Mouse (Mus musculus) lung, embryonic 14.5 days (tissue): ENCODE measurements around the gene Fdx1l. TPM values are rescaled to one million over a fixed set of nuclear protein-coding genes. Genes with fewer than 3 reads are reported as not detected.
A peak's percentile ranks its signal among the peaks of the same experiment; 100 is the strongest.

Experiments
- ATAC-seq: fragments of 200-750 bp; cut with Nextera tagmentation; 2 replicates; pipeline ENCODE4 v1.8.0; 2017; ENCODE audit warnings: mild to moderate bottlenecking, moderate TSS enrichment, moderate library complexity; ENCODE audit not compliant: insufficient read depth
- DNase-seq: peaks from one replicate; pipeline ENCODE4 v3.0.0-alpha.2; 2015
- H3K27ac ChIP-seq: fragments of 300-500 bp; sonication (generic); 2 replicates; pipeline ENCODE4 v1.5.1; 2014; ENCODE audit warnings: low read depth, mild to moderate bottlenecking, moderate library complexity
- H3K27me3 ChIP-seq: fragments of 300-500 bp; sonication (generic); 2 replicates; pipeline ENCODE4 v1.6.1; 2014; ENCODE audit warnings: low read length, control low read depth; ENCODE audit not compliant: insufficient read depth
- H3K36me3 ChIP-seq: fragments of 300-500 bp; sonication (generic); 2 replicates; pipeline ENCODE4 v1.6.1; 2014; ENCODE audit warnings: control low read depth; ENCODE audit not compliant: insufficient read depth
- H3K4me1 ChIP-seq: fragments of 300-500 bp; sonication (generic); 2 replicates; pipeline ENCODE4 v1.6.1; 2014; ENCODE audit warnings: antibody characterized with exemption, control low read depth; ENCODE audit not compliant: insufficient read depth
- H3K4me2 ChIP-seq: fragments of 300-500 bp; sonication (generic); 2 replicates; pipeline ENCODE4 v1.6.1; 2014; ENCODE audit warnings: mild to moderate bottlenecking
- H3K4me3 ChIP-seq: fragments of 300-500 bp; sonication (generic); 2 replicates; pipeline ENCODE4 v1.5.1; 2014; ENCODE audit warnings: low read depth, low read length
- H3K9ac ChIP-seq: fragments of 300-500 bp; sonication (generic); 2 replicates; pipeline ENCODE4 v1.6.1; 2014
- H3K9me3 ChIP-seq: fragments of 300-500 bp; sonication (generic); 2 replicates; pipeline ENCODE4 v1.6.1; 2016; ENCODE audit warnings: low read depth, low read length, control low read depth
- CTCF ChIP-seq: IDR thresholded peaks from 2 replicates; pipeline ENCODE4 v1.5.1; 2016; ENCODE audit warnings: antibody characterized with exemption, low read depth
- WGBS: fragments of 180-500 bp; shearing (Covaris S2); extraction: QIAGEN DNeasy Blood & Tissue Kit; methylation state at CpG from one replicate; pipeline ENCODE4 v1.1.7; 2014; 5-methylcytosine and 5-hydroxymethylcytosine counted together
- polyA plus RNA-seq: library from polyadenylated mRNA; unstranded; fragments of >200 nt; fragmentation: Nextera tagmentation; extraction: Ambion mirVana; gene quantifications from 2 replicates; pipeline ENCODE4 v1.2.1, GENCODE M21; 2014

Fdx1l gene
- polyA plus RNA-seq, 1 experiment from 2014 or later = 66.1 TPM

DNA sequence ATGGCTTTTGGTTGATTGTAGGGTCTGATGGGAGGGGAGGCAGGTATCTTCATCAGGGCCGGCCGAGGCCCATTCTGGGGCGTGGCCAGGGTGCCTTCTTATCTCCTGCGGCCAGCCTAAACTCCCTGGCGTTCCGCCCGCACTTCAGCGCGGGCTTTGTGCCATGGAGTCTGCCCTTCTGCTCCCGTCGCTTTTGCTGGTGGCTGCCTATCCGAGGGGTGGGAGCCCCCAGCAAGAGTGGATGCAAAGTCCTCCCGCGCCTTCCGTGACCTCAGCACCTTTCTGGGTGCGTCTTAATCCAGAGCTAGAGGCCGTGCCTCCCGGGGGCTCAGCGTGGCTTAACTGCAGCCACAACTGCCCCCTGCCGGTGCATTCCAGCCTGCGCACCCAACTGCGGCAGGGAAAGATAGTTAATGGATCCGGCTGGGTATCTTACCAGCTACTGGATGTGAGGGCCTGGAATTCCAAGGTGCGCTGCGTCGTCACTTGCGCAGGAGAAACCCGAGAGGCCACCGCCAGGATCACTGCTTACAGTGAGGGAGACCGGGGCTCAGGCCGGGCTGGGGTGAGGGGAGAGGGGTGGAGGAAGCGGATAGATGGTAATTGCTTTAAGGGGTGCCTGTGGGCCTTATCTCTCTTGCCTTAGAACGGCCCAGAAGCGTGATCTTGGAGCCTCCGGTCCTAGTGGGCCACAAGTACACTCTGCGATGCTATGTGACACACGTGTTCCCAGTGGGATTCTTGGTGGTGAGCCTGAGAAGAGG is 43.9 kb downstream of the Fdx1l start, which contains the start of gene Icam4:
TSS of gene Icam4 (plus strand) at position 83 of the 764 bp plus-strand sequence.
- peak within 1 kb of the TSS; percentile 47 for H3K9ac ChIP-seq
- peak; percentile 92 for TF ChIP-seq CTCF
- peaks cover 39% of the 10 kb centered on the region for H3K27me3 ChIP-seq
- peaks cover 26% of the 10 kb centered on the region; the same call in 1 of the 2 replicates for H3K4me1 ChIP-seq
- H3K36me3 ChIP-seq = peaks cover 9% of the 10 kb centered on the region; the same call in 1 of the 2 replicates
- peak; percentile 89 for DNase-seq
- peak within 1 kb of the TSS; percentile 58; the same call in 1 of the 2 replicates for H3K27ac ChIP-seq
- ATAC-seq = peak; percentile 16; the same call in 1 of the 2 replicates
- peak within 1 kb of the TSS; percentile 95 for H3K4me2 ChIP-seq
- no peaks in the 10 kb centered on the region for H3K9me3 ChIP-seq
- H3K4me3 ChIP-seq = peak within 1 kb of the TSS; percentile 52
- 2% methylated on average over 37 of the region's 37 CpGs for WGBS

GRCm38 (mm10) chr9:21028560-21029110 is 44.8 kb downstream of the Fdx1l start:
- no peak for ATAC-seq
- H3K4me1 ChIP-seq = peaks cover 26% of the 10 kb centered on the region; the same call in 1 of the 2 replicates
- 65% methylated on average over 6 of the region's 6 CpGs for WGBS
- H3K27ac ChIP-seq = peak overlapping the region; percentile 58; the same call in 1 of the 2 replicates
- no peaks in the 10 kb centered on the region for H3K9me3 ChIP-seq
- no peak for DNase-seq
- TF ChIP-seq CTCF = no peak
- H3K9ac ChIP-seq = no peak overlapping the region; the same call in 1 of the 2 replicates
- H3K36me3 ChIP-seq = peaks cover 9% of the 10 kb centered on the region; the same call in 1 of the 2 replicates
- H3K27me3 ChIP-seq = peaks cover 31% of the 10 kb centered on the region
- no peak overlapping the region for H3K4me3 ChIP-seq
- peak overlapping the region; percentile 95 for H3K4me2 ChIP-seq

GRCm38 (mm10) chr9:21027774-21028290 is 45.6 kb downstream of the Fdx1l start:
- DNase-seq (no peak), ATAC-seq (no peak)
- peaks cover 23% of the 10 kb centered on the region for H3K27me3 ChIP-seq
- WGBS = 61% methylated on average over 8 of the region's 8 CpGs
- H3K4me3 ChIP-seq = no peak overlapping the region
- H3K36me3 ChIP-seq = peaks cover 9% of the 10 kb centered on the region; the same call in 1 of the 2 replicates
- no peak overlapping the region for H3K27ac ChIP-seq
- H3K9ac ChIP-seq = no peak overlapping the region
- no peaks in the 10 kb centered on the region for H3K9me3 ChIP-seq
- no peak for TF ChIP-seq CTCF
- H3K4me1 ChIP-seq = peaks cover 26% of the 10 kb centered on the region; the same call in 1 of the 2 replicates
- H3K4me2 ChIP-seq = no peak overlapping the region

GRCm38 (mm10) chr9:21026849-21027248 is 46.6 kb downstream of the Fdx1l start:
- Histone ChIP-seq H3K9ac (peak overlapping the region; percentile 32; the same call in 1 of the 2 replicates), H3K27me3 (peaks cover 13% of the 10 kb centered on the region), H3K36me3 (peaks cover 9% of the 10 kb centered on the region; the same call in 1 of the 2 replicates), H3K4me2 (peak overlapping the region; percentile 59), H3K4me1 (peaks cover 21% of the 10 kb centered on the region; the same call in 1 of the 2 replicates), H3K4me3 (peak overlapping the region; percentile 31), H3K27ac (no peak overlapping the region), H3K9me3 (no peaks in the 10 kb centered on the region)
- 55% methylated on average over 12 of the region's 12 CpGs for WGBS
- DNase-seq = no peak
- ATAC-seq = no peak
- no peak for TF ChIP-seq CTCF

DNA sequence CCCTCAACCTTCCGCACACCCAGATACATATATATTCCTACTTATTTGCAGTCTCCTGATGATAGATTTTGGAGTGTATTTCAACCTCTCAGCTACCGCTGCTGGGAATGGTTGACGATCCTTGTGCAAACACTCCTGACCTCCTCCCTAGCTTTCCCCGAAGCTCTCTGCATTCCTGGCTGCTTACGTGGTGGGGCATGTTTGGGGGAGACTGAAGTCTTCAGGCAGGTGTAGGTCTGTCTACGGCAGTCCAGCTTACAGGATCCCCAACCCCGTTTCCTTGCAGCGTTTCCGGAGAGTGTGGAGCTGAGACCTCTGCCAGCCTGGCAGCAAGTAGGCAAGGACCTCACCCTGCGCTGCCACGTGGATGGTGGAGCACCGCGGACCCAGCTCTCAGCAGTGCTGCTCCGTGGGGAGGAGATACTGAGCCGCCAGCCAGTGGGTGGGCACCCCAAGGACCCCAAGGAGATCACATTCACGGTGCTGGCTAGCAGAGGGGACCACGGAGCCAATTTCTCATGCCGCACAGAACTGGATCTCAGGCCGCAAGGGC is 48.1 kb downstream of the Fdx1l start:
- Histone ChIP-seq H3K27me3 (peaks cover 10% of the 10 kb centered on the region; the same call in 1 of the 2 replicates), H3K4me3 (peak overlapping the region; percentile 31), H3K9ac (peak overlapping the region; percentile 32), H3K4me1 (peaks cover 13% of the 10 kb centered on the region; the same call in 1 of the 2 replicates), H3K9me3 (no peaks in the 10 kb centered on the region), H3K27ac (peak overlapping the region; percentile 96), H3K4me2 (peak overlapping the region; percentile 59), H3K36me3 (peaks cover 11% of the 10 kb centered on the region; the same call in 1 of the 2 replicates)
- WGBS = 44% methylated on average over 19 of the region's 19 CpGs
- DNase-seq (peak; percentile 68), ATAC-seq (peak; percentile 52)
- no peak for TF ChIP-seq CTCF

GRCm38 (mm10) chr9:21022726-21023125 is 50.7 kb downstream of the Fdx1l start:
- 0 out of 2 replicates have a peak, but pooled peaks cover 3% of the 10 kb centered on the region for H3K4me1 ChIP-seq
- peaks cover 7% of the 10 kb centered on the region; the same call in 1 of the 2 replicates for H3K36me3 ChIP-seq
- WGBS = 58% methylated on average over 1 of the region's 1 CpGs
- DNase-seq (no peak), ATAC-seq (no peak)
- no peak overlapping the region for H3K27ac ChIP-seq
- peaks cover 6% of the 10 kb centered on the region; the same call in 1 of the 2 replicates for H3K27me3 ChIP-seq
- no peak overlapping the region for H3K4me2 ChIP-seq
- no peaks in the 10 kb centered on the region for H3K9me3 ChIP-seq
- no peak overlapping the region for H3K9ac ChIP-seq
- no peak; the same call in 1 of the 2 replicates for TF ChIP-seq CTCF
- H3K4me3 ChIP-seq = no peak overlapping the region
